Mouse (Mus musculus) forebrain, embryonic 13.5 days (tissue): ENCODE measurements around the gene Ccdc15. TPM values are rescaled to one million over a fixed set of nuclear protein-coding genes. Genes with fewer than 3 reads are reported as not detected.

ENCODE experiments used
- ATAC-seq: fragments of 200-750 bp; cut with Nextera tagmentation; 2 replicates; pipeline ENCODE4 v1.8.0; 2017
- H3K27ac ChIP-seq: fragments of 300-500 bp; sonication (generic); 2 replicates; pipeline ENCODE4 v1.5.1; 2015; ENCODE audit warnings: inconsistent platforms, mild to moderate bottlenecking, moderate library complexity
- H3K27me3 ChIP-seq: fragments of 300-500 bp; sonication (generic); 2 replicates; pipeline ENCODE4 v1.6.1; 2015; ENCODE audit warnings: mild to moderate bottlenecking, inconsistent platforms
- H3K36me3 ChIP-seq: fragments of 300-500 bp; sonication (generic); 2 replicates; pipeline ENCODE4 v1.6.1; 2015; ENCODE audit warnings: mild to moderate bottlenecking, inconsistent platforms; ENCODE audit not compliant: poor library complexity, severe bottlenecking
- H3K4me1 ChIP-seq: fragments of 300-500 bp; sonication (generic); 2 replicates; pipeline ENCODE4 v1.6.1; 2015; ENCODE audit warnings: inconsistent platforms
- H3K4me2 ChIP-seq: fragments of 300-500 bp; sonication (generic); 2 replicates; pipeline ENCODE4 v1.6.1; 2015; ENCODE audit warnings: inconsistent platforms, mild to moderate bottlenecking, moderate library complexity
- H3K4me3 ChIP-seq: fragments of 300-500 bp; sonication (generic); 2 replicates; pipeline ENCODE4 v1.5.1; 2015; ENCODE audit warnings: mild to moderate bottlenecking, inconsistent platforms
- H3K9ac ChIP-seq: fragments of 300-500 bp; sonication (generic); 2 replicates; pipeline ENCODE4 v1.6.1; 2015; ENCODE audit warnings: mild to moderate bottlenecking, inconsistent platforms
- H3K9me3 ChIP-seq: fragments of 300-500 bp; sonication (generic); replicated peaks from 2 replicates; pipeline ENCODE4 v1.6.1; 2016; ENCODE audit warnings: inconsistent platforms
- WGBS: fragments of 180-500 bp; shearing (Covaris S2); methylation state at CpG from one replicate; pipeline ENCODE4 v1.1.7; 2015; 5-methylcytosine and 5-hydroxymethylcytosine counted together
- polyA plus RNA-seq: library from polyadenylated mRNA; unstranded; fragments of >200 nt; fragmentation: Nextera tagmentation; extraction: Ambion mirVana; gene quantifications from 2 replicates; pipeline ENCODE4 v1.2.1, GENCODE M21; 2015

Gene Ccdc15
- polyA plus RNA-seq, 1 experiment from 2014 or later: 9.5 TPM

DNA sequence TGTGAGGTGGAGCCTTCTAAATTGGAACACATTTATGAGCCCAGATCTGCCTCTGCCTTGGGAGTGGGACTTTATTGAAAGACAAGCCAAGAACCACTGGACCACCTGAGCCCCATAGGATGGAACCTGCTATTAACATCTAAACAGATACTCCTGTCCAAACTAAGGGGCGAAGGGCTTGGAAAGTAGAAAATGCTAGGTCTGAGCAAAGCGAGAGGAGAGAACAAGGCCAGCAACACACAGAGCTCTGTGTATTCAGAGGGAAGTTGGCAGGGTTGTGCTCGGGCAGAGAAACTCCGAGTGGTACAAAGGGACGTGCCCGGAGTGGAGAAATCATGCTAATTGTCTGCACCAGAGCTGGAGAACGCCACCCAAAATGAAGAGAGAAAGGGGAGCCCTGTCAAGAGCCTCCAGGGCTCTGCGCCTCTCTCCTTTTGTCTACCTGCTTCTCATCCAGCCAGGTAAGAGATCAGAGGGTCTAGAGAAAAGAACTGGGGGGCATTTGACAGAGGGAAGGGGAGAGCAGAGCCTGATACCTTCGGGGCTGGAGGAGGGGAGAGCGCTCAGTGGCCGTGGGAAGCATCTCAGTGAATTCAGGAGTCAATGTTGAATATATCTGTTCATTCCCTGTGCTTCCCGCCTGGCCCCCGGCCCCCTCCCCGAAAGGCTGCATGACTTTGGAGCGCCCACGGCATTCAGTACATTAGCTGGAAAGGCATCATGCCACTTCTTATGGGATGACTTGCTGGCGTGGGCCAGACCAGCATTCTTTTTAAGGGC is 19.3 kb upstream of the Ccdc15 start, which contains the start of gene Hepacam:
Gene Hepacam, plus strand, starts transcription at position 51 of the 780 bp plus-strand sequence.
- ATAC-seq: 0 out of 2 replicates have a peak, but pooled peaks have one; percentile 41
- no peak within 1 kb of the TSS for H3K27ac ChIP-seq

DNA sequence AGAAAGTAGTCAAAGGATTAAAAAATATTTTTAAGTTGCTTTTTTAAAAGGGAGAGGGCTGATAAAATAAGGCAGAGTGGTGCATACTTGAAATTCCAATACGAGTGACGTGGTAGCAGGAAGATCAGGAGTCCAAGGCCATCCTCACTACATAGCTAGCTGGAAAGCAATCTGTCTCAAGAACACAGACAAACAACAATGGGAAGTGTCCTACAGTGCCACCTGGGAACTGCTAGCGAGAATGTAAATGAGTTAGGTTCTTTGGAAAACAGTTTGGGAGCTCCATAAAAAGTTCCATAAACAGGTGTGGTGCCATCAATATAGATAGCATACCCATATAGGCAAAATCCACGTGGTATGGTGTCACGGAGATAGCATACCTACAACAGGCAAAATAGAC is 17.5 kb upstream of the Ccdc15 start:
- WGBS: 81% methylated on average over 5 of the region's 5 CpGs
- Histone ChIP-seq H3K9ac (no peak overlapping the region), H3K9me3 (no peaks in the 10 kb centered on the region), H3K27me3 (no peaks in the 10 kb centered on the region), H3K4me2 (no peak overlapping the region), H3K4me3 (no peak overlapping the region), H3K4me1 (peaks cover under 1% of the 10 kb centered on the region; the same call in 1 of the 2 replicates), H3K36me3 (no peaks in the 10 kb centered on the region), H3K27ac (no peak overlapping the region)
- ATAC-seq: no peak

More for the DNA sequence above, 19.3 kb upstream of the Ccdc15 start, which contains the start of gene Hepacam:
- Histone ChIP-seq H3K36me3 (no peaks in the 10 kb centered on the region), H3K4me1 (no peaks in the 10 kb centered on the region), H3K9ac (no peak within 1 kb of the TSS), H3K27me3 (no peaks in the 10 kb centered on the region), H3K4me2 (no peak within 1 kb of the TSS), H3K9me3 (no peaks in the 10 kb centered on the region), H3K4me3 (no peak within 1 kb of the TSS)
- 81% methylated on average over 17 of the region's 17 CpGs for WGBS

DNA sequence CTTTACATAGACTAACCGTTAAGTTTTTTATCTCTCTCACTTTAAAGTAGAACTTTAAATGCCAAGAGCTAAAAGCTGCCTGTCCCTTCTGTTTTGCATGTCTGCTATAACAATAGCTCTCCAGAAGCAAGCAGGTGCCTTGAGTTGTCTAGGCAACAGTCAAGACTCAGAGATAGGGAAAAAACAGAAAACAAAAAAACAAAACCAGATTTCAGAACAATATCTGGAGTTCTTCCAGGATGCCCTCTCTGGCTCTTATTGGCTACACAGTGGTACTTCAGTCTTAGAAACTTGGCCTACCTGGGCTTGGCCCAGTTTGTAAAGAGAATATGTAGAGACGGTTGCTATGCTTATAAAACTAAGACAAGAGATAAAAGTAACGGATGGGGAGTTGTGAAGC is 16.2 kb upstream of the Ccdc15 start:
- Histone ChIP-seq H3K4me3 (no peak overlapping the region), H3K4me1 (peaks cover 14% of the 10 kb centered on the region), H3K36me3 (no peaks in the 10 kb centered on the region), H3K9ac (no peak overlapping the region), H3K27ac (no peak overlapping the region), H3K4me2 (no peak overlapping the region), H3K27me3 (no peaks in the 10 kb centered on the region), H3K9me3 (no peaks in the 10 kb centered on the region)
- no peak for ATAC-seq
- 85% methylated on average over 3 of the region's 3 CpGs for WGBS

DNA sequence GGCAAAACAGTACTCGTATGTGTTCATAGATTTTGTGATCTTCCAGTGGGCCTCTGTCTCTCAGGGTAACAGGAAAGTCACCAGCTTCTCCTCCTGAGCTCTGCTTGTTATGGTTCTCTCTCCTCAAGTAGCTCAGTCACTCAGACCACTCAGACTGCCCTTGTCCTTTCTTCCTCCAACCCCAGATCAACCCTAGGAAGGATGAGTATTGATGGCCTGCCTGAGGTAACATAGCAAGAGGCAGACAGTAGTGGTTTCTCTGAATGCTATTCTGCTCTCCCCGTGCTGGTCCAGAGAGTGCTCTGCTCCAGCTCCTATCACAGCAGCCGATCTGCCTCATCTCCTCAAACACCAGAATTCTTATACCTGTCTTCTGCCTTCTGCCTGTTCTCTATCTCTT is 15.3 kb upstream of the Ccdc15 start:
- ATAC-seq: no peak
- no peak overlapping the region for H3K27ac ChIP-seq
- H3K4me2 ChIP-seq: no peak overlapping the region
- H3K27me3 ChIP-seq: no peaks in the 10 kb centered on the region
- 71% methylated on average over 3 of the region's 3 CpGs for WGBS
- no peak overlapping the region for H3K9ac ChIP-seq
- no peaks in the 10 kb centered on the region for H3K36me3 ChIP-seq
- peaks cover 22% of the 10 kb centered on the region for H3K4me1 ChIP-seq
- no peaks in the 10 kb centered on the region for H3K9me3 ChIP-seq
- H3K4me3 ChIP-seq: no peak overlapping the region

DNA sequence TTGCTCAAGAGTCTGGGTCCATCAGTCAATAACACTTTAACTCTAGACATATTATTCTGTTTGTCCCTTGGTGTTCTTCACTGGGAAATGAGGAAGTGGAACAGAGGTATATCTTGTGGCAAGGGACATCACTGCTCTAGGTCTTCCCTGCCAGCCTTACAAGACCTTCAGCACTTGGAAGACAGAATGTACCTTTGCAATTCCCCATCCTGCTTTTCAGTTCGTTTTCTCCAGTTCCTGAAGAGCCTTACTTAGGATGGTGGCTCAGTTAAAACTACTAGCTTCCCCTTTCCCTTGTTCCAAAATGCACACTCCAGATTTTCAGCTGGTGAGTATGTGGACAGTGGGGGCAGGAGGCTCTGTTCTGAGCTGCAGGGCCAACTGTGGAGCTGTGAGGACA is 14.6 kb upstream of the Ccdc15 start:
- Histone ChIP-seq H3K27ac (no peak overlapping the region), H3K36me3 (no peaks in the 10 kb centered on the region), H3K9ac (no peak overlapping the region), H3K9me3 (no peaks in the 10 kb centered on the region), H3K27me3 (no peaks in the 10 kb centered on the region), H3K4me2 (no peak overlapping the region), H3K4me3 (no peak overlapping the region), H3K4me1 (peaks cover 27% of the 10 kb centered on the region)
- WGBS: 71% methylated on average over 1 of the region's 1 CpGs
- no peak for ATAC-seq

DNA sequence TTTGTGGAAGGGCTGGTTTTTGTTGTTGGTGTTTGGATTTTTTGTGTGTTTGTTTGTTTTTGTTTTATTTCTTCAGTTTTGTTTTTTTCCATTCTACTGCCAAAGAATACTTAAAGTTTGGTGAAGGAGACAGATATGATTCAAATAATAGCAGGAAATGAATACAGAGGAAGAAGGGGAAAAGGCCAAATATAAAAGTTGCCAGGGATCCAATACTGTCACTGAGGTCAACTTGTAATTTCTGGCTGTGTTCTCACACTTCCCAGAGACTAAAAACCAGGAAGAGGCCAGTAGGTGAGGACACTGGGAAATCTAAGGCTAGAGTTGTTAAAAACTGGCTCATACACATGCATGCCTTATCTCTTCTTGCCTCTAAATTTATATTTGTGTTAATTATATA is 13.9 kb upstream of the Ccdc15 start:
- Histone ChIP-seq H3K27me3 (no peaks in the 10 kb centered on the region), H3K9me3 (no peaks in the 10 kb centered on the region), H3K4me1 (peaks cover 27% of the 10 kb centered on the region), H3K36me3 (no peaks in the 10 kb centered on the region), H3K9ac (no peak overlapping the region), H3K4me3 (no peak overlapping the region), H3K27ac (no peak overlapping the region), H3K4me2 (no peak overlapping the region)
- no peak for ATAC-seq

DNA sequence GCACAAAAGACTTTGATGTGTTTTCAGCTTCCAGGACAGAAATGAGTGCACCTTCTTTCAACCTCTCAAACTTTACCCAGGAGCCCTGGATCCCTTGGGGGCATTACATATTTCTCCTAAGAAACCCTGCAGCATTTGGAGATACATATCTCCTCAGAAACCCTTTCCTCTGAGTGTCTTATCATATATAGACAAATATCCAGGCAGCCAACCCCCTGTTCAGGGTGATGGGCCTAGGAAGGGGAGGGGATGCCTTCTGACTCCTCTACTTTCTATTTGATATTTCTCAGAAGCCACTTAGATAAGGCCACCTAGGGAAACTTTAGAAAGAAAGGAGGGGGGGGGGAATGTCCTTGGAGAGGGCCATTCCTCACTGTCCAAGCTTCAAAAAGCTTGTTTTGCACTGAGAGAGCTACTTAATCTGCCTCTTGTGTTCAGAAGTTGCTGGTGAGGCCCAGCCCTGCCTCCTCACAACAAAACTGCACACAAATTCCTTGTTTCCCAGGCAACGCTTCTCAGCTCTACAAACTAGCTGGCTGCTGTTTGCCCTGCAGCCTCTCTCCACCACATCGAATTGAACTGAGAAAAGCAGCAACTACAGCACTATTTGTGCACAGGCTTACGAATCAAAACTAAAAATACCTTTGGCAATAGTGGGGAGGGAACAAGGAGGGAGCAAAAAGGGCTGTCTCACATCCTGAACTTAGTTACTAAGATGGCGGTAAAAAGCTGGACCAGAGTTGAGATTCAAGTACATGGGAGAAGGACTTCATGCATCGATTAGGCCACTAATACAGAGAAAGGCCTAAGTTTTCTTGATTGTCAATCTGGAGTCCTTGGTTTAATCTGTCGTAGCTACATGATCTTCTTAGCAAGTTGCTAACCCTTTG is 11.3 kb upstream of the Ccdc15 start:
- peak; percentile 84 for ATAC-seq
- H3K36me3 ChIP-seq: no peaks in the 10 kb centered on the region
- H3K4me3 ChIP-seq: no peak overlapping the region
- H3K27me3 ChIP-seq: no peaks in the 10 kb centered on the region
- no peaks in the 10 kb centered on the region for H3K9me3 ChIP-seq
- H3K4me1 ChIP-seq: peaks cover 27% of the 10 kb centered on the region
- H3K4me2 ChIP-seq: peak overlapping the region; percentile 22
- H3K27ac ChIP-seq: peak overlapping the region; percentile 88
- no peak overlapping the region for H3K9ac ChIP-seq
- 5% methylated on average over 6 of the region's 6 CpGs for WGBS

DNA sequence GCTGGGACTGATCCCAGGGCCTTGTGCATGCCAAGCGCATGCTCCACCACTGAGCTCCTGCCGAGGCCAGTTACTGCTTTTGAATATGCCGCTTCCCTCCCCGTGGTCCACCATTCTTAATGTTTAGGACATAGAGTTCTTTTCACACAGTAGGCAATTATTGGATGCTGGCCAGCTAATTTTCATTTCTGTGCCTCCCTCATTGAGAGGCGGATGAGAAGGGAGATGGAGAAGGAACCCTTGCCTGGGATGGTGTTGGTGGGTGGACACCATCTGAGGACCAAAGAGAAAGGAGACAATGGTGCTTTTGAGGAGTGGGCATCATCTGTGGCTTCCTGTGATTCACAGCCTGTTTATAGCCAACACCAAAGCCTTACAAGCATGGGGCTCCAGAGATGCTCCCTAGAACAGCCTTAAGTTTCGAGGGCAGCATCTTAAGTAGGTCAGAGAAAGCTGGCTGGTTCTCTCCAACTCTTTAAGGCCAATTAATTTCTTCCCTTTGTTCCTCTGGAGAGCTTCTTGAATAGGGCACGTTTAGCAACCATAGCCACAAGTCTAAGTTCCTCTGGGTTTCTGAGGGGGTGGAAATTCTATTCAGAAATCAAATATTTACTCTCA is 10.6 kb upstream of the Ccdc15 start:
- Histone ChIP-seq H3K4me1 (peaks cover 27% of the 10 kb centered on the region), H3K27ac (peak overlapping the region; percentile 88), H3K27me3 (no peaks in the 10 kb centered on the region), H3K36me3 (no peaks in the 10 kb centered on the region), H3K9me3 (no peaks in the 10 kb centered on the region), H3K4me3 (no peak overlapping the region), H3K9ac (no peak overlapping the region), H3K4me2 (peak overlapping the region; percentile 30)
- peak; percentile 82 for ATAC-seq
- WGBS: 14% methylated on average over 7 of the region's 7 CpGs

DNA sequence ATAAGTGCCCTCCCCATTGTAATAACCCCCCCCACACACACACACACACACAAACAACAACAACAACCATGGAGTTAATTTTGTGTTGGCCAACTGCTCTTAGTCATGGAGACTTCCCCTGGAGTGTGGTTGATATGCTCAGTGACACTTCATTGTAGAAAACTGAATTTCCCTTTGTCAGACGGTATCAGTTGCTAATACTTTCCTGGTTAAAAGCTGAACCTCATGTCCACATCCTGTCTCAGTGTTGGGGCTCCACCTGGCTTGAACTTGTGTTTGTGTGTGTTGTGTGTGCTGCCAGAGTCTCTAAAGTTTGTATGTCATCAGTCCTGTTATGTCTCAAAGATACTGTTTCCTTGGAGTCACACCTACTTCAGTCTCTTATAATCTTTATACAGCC is 6.3 kb upstream of the Ccdc15 start:
- Histone ChIP-seq H3K4me2 (no peak overlapping the region), H3K9me3 (no peaks in the 10 kb centered on the region), H3K9ac (no peak overlapping the region), H3K36me3 (no peaks in the 10 kb centered on the region), H3K27ac (no peak overlapping the region), H3K4me3 (no peak overlapping the region), H3K4me1 (peaks cover 14% of the 10 kb centered on the region), H3K27me3 (no peaks in the 10 kb centered on the region)
- no peak for ATAC-seq
- 63% methylated on average over 1 of the region's 1 CpGs for WGBS

DNA sequence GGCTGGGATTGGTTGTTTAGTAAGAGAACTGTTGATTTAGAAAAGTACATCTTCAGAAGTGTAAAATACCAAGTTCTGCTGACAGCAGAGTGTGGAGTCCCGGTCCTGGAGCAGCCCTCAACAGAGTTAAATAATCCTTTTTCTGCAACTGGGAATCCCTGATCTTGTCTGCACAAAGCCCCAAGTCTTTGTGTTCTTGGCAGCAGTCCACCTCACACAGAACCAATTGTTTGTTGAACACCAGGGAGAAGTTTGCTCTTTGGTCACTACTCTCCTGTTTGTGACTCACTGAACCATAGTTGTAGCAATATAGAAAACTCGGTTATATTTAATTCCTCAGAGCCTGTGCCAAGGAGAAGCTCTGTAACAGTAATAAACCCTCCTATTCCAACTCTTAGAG is 3.0 kb upstream of the Ccdc15 start:
- H3K27me3 ChIP-seq: no peaks in the 10 kb centered on the region
- H3K4me1 ChIP-seq: peaks cover 14% of the 10 kb centered on the region
- H3K9me3 ChIP-seq: no peaks in the 10 kb centered on the region
- 49% methylated on average over 2 of the region's 2 CpGs for WGBS
- H3K4me3 ChIP-seq: no peak overlapping the region
- no peak for ATAC-seq
- H3K4me2 ChIP-seq: no peak overlapping the region
- H3K36me3 ChIP-seq: no peaks in the 10 kb centered on the region
- H3K9ac ChIP-seq: no peak overlapping the region
- H3K27ac ChIP-seq: no peak overlapping the region

DNA sequence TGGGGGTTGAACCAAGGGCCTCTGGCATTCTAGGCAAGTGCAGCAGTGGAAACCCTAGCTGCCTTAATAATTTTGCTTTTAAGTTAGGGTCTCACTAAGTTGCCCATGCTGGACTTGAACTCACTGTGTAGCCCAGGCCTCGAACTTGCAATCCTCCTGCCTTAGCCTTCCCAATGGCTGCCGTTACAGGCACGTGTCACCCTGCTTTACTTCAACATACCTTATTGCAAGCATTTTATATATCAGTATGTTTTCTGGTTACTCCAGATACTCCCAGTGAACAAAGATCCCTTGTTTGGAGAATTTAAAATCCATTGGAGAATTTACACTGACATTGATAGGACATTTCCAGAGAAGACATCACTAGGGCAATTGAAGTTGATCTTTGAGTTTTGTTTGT is 818 bp upstream of the Ccdc15 start:
- peak overlapping the region; percentile 87 for H3K9ac ChIP-seq
- no peak for ATAC-seq
- H3K36me3 ChIP-seq: 0 out of 2 replicates have a peak, but pooled peaks cover 3% of the 10 kb centered on the region
- H3K4me1 ChIP-seq: peaks cover 14% of the 10 kb centered on the region
- H3K4me2 ChIP-seq: peak overlapping the region; percentile 70
- H3K9me3 ChIP-seq: no peaks in the 10 kb centered on the region
- peak overlapping the region; percentile 88 for H3K27ac ChIP-seq
- WGBS: 95% methylated on average over 3 of the region's 3 CpGs
- peak overlapping the region; percentile 77 for H3K4me3 ChIP-seq
- no peaks in the 10 kb centered on the region for H3K27me3 ChIP-seq
